Mouse (Mus musculus) heart, postnatal 0 days (tissue): ENCODE measurements around the gene Grk4. TPM values are rescaled to one million over a fixed set of nuclear protein-coding genes. Genes with fewer than 3 reads are reported as not detected.
A peak's percentile ranks its signal among the peaks of the same experiment; 100 is the strongest.
"Not testable (repeated sequence)": the region's sequence is repeated elsewhere in the genome, so short reads cannot be mapped to it uniquely, and the experiment has no call there.

ENCODE experiments used
- ATAC-seq: fragments of 200-750 bp; cut with Nextera tagmentation; 2 replicates; pipeline ENCODE4 v1.8.0; 2017; ENCODE audit warnings: low read depth, moderate number of reproducible peaks, moderate library complexity; ENCODE audit not compliant: insufficient read depth
- DNase-seq: peaks from one replicate; pipeline ENCODE4 v3.0.0-alpha.2; 2016; ENCODE audit warnings: low spot score
- H3K27ac ChIP-seq: fragments of 300-500 bp; sonication (generic); 2 replicates; pipeline ENCODE4 v1.5.1; 2014; ENCODE audit warnings: low read depth, mild to moderate bottlenecking
- H3K27me3 ChIP-seq: fragments of 300-500 bp; sonication (generic); 2 replicates; pipeline ENCODE4 v1.6.1; 2014; ENCODE audit warnings: low read length, mixed read lengths; ENCODE audit not compliant: control insufficient read depth, insufficient read depth
- H3K36me3 ChIP-seq: fragments of 300-500 bp; sonication (generic); replicated peaks from 2 replicates; pipeline ENCODE4 v1.6.1; 2014; ENCODE audit warnings: low read length, mixed read lengths; ENCODE audit not compliant: control insufficient read depth, insufficient read depth
- H3K4me1 ChIP-seq: fragments of 300-500 bp; sonication (generic); 2 replicates; pipeline ENCODE4 v1.6.1; 2014; ENCODE audit warnings: antibody characterized with exemption; ENCODE audit not compliant: control insufficient read depth, insufficient read depth
- H3K4me2 ChIP-seq: fragments of 300-500 bp; sonication (generic); 2 replicates; pipeline ENCODE4 v1.6.1; 2014; ENCODE audit warnings: low read depth, mild to moderate bottlenecking, low read length, moderate library complexity
- H3K4me3 ChIP-seq: fragments of 300-500 bp; sonication (generic); 2 replicates; pipeline ENCODE4 v1.5.1; 2014; ENCODE audit warnings: low read depth, low read length
- H3K9ac ChIP-seq: fragments of 300-500 bp; sonication (generic); replicated peaks from 2 replicates; pipeline ENCODE4 v1.6.1; 2014; ENCODE audit warnings: low read depth, low read length, mixed read lengths
- H3K9me3 ChIP-seq: fragments of 300-500 bp; sonication (generic); replicated peaks from 2 replicates; pipeline ENCODE4 v1.6.1; 2016; ENCODE audit warnings: low read length; ENCODE audit not compliant: control insufficient read depth
- CTCF ChIP-seq: IDR thresholded peaks from 2 replicates; pipeline ENCODE4 v1.5.1; 2016; ENCODE audit warnings: antibody characterized with exemption, control low read depth, low read depth
- EP300 ChIP-seq: IDR thresholded peaks from 2 replicates; pipeline ENCODE4 v1.6.1; 2016; ENCODE audit warnings: antibody characterized with exemption, low read depth
- WGBS: fragments of 180-500 bp; shearing (Covaris S2); extraction: QIAGEN DNeasy Blood & Tissue Kit; methylation state at CpG from one replicate; pipeline ENCODE4 v1.1.7; 2014; 5-methylcytosine and 5-hydroxymethylcytosine counted together
- polyA plus RNA-seq: library from polyadenylated mRNA; unstranded; fragments of >200 nt; fragmentation: Nextera tagmentation; extraction: Ambion mirVana; gene quantifications from 2 replicates; pipeline ENCODE4 v1.2.1, GENCODE M21; 2015
- total RNA-seq: library from RNA; depleted of rRNA; stranded (reverse); fragments of >200 nt; gene quantifications from 2 replicates; pipeline ENCODE4 v1.2.3, GENCODE M21; 2014; ENCODE audit warnings: low replicate concordance

The Grk4 gene
- total and polyA plus RNA-seq, 2 experiments from 2014 or later: 1.4 TPM; not detected in 1

GRCm38 (mm10) chr5:34669493-34669892, 9.3 kb downstream of the Grk4 start:
- DNase-seq: no peak
- no peak for TF ChIP-seq EP300
- TF ChIP-seq CTCF: peak; percentile 18; the same call in 1 of the 2 replicates
- Histone ChIP-seq H3K4me2 (no peak overlapping the region), H3K9me3 (no peaks in the 10 kb centered on the region), H3K27me3 (no peaks in the 10 kb centered on the region), H3K27ac (no peak overlapping the region), H3K36me3 (0 out of 2 replicates have a peak, but pooled peaks cover 13% of the 10 kb centered on the region), H3K4me3 (no peak overlapping the region), H3K4me1 (no peaks in the 10 kb centered on the region), H3K9ac (no peak overlapping the region)
- no peak for ATAC-seq
- 79% methylated on average over 2 of the region's 2 CpGs for WGBS

- H3K9ac ChIP-seq: no peak overlapping the region
- no peak overlapping the region for H3K4me3 ChIP-seq
- H3K4me1 ChIP-seq: no peaks in the 10 kb centered on the region
- H3K27ac ChIP-seq: no peak overlapping the region
- no peak overlapping the region for H3K4me2 ChIP-seq
- 0 out of 2 replicates have a peak, but pooled peaks cover 9% of the 10 kb centered on the region for H3K36me3 ChIP-seq
- ATAC-seq (no peak), DNase-seq (no peak)
- 89% methylated on average over 4 of the region's 4 CpGs for WGBS
- TF ChIP-seq EP300 (no peak), CTCF (peak; percentile 35)
- no peaks in the 10 kb centered on the region for H3K9me3 ChIP-seq
- no peaks in the 10 kb centered on the region for H3K27me3 ChIP-seq
Measured at GRCm38 (mm10) chr5:34670280-34670679, 10.1 kb downstream of the Grk4 start.

GRCm38 (mm10) chr5:34689868-34690267, 29.7 kb downstream of the Grk4 start:
- DNase-seq (no peak), ATAC-seq (no peak)
- no peaks in the 10 kb centered on the region for H3K27me3 ChIP-seq
- TF ChIP-seq CTCF: no peak
- TF ChIP-seq EP300: no peak
- no peaks in the 10 kb centered on the region for H3K36me3 ChIP-seq
- WGBS: 94% methylated on average over 1 of the region's 1 CpGs
- 0 out of 2 replicates have a peak, but pooled peaks cover 4% of the 10 kb centered on the region for H3K9me3 ChIP-seq
- no peak overlapping the region for H3K27ac ChIP-seq
- no peak overlapping the region for H3K4me2 ChIP-seq
- H3K4me3 ChIP-seq: no peak overlapping the region
- H3K9ac ChIP-seq: no peak overlapping the region
- no peaks in the 10 kb centered on the region for H3K4me1 ChIP-seq

- DNase-seq: no peak
- no peak for ATAC-seq
- Histone ChIP-seq H3K4me2 (no peak overlapping the region), H3K4me1 (no peaks in the 10 kb centered on the region), H3K27ac (no peak overlapping the region), H3K9ac (no peak overlapping the region), H3K9me3 (0 out of 2 replicates have a peak, but pooled peaks cover 4% of the 10 kb centered on the region), H3K36me3 (no peaks in the 10 kb centered on the region), H3K27me3 (no peaks in the 10 kb centered on the region), H3K4me3 (no peak overlapping the region)
- WGBS: 57% methylated on average over 2 of the region's 2 CpGs
- TF ChIP-seq CTCF (no peak), EP300 (no peak)
Measured at GRCm38 (mm10) chr5:34692782-34693181, 32.6 kb downstream of the Grk4 start.

GRCm38 (mm10) chr5:34695521-34695920, 35.3 kb downstream of the Grk4 start:
- DNase-seq (no peak), ATAC-seq (no peak)
- Histone ChIP-seq H3K36me3 (no peaks in the 10 kb centered on the region), H3K4me1 (no peaks in the 10 kb centered on the region), H3K9ac (no peak overlapping the region), H3K4me2 (no peak overlapping the region), H3K4me3 (no peak overlapping the region), H3K27ac (no peak overlapping the region), H3K9me3 (no peaks in the 10 kb centered on the region), H3K27me3 (no peaks in the 10 kb centered on the region)
- 63% methylated on average over 5 of the region's 5 CpGs for WGBS
- TF ChIP-seq CTCF (no peak), EP300 (no peak)

- ATAC-seq: no peak
- H3K27me3 ChIP-seq: no peaks in the 10 kb centered on the region
- WGBS: 85% methylated on average over 1 of the region's 1 CpGs
- H3K9ac ChIP-seq: no peak overlapping the region
- no peak overlapping the region for H3K27ac ChIP-seq
- H3K4me1 ChIP-seq: no peaks in the 10 kb centered on the region
- H3K36me3 ChIP-seq: no peaks in the 10 kb centered on the region
- H3K4me3 ChIP-seq: no peak overlapping the region
- TF ChIP-seq EP300 (no peak), CTCF (no peak)
- H3K9me3 ChIP-seq: no peaks in the 10 kb centered on the region
- DNase-seq: no peak
- no peak overlapping the region for H3K4me2 ChIP-seq
Measured at GRCm38 (mm10) chr5:34708436-34708835, 48.3 kb downstream of the Grk4 start.

- not testable (repeated sequence) for H3K36me3 ChIP-seq, H3K4me3 ChIP-seq, H3K4me2 ChIP-seq, H3K27ac ChIP-seq, H3K27me3 ChIP-seq, H3K4me1 ChIP-seq, H3K9me3 ChIP-seq, ATAC-seq, H3K9ac ChIP-seq, DNase-seq
- 69% methylated on average over 3 of the region's 3 CpGs for WGBS
Measured at GRCm38 (mm10) chr5:34714371-34714770, 54.2 kb downstream of the Grk4 start.
